Mouse (Mus musculus) v-Abl transformed pro-B cells (cell line): ENCODE data around the gene Akt1s1.

Source experiments
- in situ Hi-C, 2 experiments: fragments of 400-800 bp; cut with MboI; formaldehyde crosslinking; loops; one replicate each; pipeline ENCODE4 v1.15.1; 2025; ENCODE audit not compliant: unreplicated experiment in 2 of 2

The Akt1s1 gene

DNA sequence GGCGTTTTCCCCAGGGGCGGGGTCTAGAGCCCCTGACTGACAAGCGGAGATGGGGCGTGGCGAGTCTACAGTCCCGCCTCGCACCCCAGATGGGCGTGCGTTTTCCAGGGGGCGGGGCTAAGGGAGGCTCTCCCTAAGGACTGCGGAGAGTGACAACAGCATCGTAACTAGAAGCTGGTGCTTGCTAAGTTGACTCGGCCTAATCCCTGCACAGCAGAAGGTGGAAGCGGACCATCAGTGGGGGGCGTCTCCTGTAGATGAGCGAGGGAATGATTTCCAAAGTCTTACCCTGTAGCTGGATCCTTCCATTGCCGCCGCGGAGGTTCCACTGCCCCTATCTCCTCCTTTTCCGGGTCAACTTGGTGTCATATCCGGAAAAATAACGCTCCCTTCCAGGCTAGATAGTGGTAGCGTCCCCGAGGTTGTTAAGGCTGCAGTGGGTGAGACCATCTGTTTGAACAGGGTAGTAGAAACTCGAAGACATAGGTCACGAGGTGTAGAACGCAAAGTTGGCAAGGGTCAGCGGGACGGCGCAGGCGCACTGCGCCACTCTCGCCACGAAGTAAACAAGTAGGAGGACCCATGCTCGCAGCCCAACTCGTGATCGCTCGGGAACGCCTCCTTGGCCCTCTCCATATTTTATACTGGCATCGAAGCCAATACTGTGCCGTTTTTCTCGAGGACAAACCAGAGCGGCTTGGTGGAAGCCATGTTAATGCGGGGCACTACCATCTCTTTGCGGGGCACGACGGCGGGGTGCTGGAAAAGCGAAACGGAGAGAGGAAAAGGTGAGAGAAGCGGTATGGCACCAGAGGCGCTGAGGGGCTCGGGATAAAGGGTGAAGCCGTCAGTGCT, at the start of gene Akt1s1, which contains the start of gene Tbc1d17:
Gene Akt1s1 (plus strand): TSS at position 431 of the 855 bp plus-strand sequence.
Gene Tbc1d17 (minus strand): TSS at position 519 of the 855 bp plus-strand sequence.
- in situ Hi-C loops, result no loop called here

GRCm38 (mm10) chr7:44808927-44809326, 39.9 kb upstream of the Akt1s1 start:
- in situ Hi-C loops, result no loop called here

DNA sequence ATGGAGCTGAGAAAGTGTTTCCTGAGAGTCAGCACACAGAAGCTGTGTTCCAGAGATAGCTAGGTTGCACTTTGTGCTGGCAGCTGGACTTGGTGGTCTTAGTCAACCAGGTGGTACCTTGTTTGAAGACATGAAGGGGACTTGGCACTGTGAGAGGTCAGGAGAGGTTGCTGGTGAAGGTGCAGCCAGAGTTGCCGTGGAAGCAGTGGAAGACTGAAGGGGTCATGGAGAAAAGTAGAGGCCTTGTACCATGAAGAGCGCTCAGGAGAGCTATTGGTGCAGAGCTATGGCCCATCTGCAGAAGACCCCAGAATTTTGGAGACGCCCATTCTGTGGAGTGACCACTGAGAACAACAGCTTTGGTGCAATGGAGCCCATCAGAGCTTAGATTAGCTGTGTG, 39.3 kb upstream of the Akt1s1 start:
- in situ Hi-C loops, result no loop called here

DNA sequence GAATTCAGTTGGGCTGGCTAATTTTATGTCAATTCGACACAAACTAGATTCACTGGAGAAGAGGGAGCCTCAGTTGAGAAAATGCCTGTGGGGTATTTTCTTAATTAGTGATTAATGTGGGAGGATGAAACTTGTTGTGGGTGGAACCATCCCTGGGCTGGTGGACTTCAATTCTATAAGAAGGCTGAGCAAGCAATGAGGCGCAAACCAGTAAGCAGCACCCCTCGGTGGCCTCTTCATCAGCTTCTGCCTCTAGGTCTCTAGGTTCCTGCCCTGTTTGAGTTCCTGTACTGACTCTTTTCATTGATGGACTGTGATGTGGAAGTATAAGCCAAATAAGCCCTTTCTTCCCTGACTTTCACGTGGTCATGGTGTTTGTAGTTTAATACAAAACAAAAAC, 38.4 kb upstream of the Akt1s1 start:
- in situ Hi-C loops, result loop anchor here in 1 of 2 experiments (5.0 kb wide), 1 partner anchor 43 kb away; no protein-coding TSS in a partner anchor

DNA sequence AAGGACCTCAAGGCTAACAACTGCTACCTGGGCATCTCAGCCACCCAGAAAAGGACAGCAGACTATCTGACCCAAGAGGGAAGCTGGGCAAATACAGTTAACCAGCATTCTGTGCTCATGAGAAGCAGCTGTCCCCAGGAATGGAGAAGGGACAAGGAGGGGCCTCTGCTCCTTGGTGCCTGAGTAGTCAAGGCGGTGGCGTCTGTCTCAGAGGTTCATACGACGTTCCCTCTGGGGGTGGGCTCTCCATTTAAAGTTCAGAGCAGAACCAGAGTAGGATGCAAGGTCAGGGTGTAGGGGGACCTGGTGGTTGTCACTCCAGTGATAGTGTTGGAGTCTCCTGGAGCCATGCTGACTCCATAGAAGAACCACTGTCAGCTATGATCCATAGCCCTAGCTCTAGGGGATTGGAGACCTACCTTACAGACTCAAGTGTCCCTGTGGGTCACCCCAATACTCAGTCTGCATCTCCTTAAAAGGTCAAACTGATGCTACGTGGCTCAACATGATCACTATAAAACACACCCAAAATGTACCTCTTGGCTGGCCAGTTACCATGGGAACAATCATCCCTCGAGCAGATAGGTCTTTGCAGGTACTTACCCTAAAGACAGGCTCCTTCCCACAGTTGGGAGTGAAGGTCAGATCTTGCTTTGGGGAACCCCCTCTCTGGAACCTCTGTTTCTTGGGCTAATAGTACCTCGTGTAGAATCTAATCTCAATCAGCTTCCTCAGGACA, 37.8 kb upstream of the Akt1s1 start:
- in situ Hi-C loops, result loop anchor here in 1 of 2 experiments (5.0 kb wide), 1 partner anchor 44 kb away; no protein-coding TSS in a partner anchor

GRCm38 (mm10) chr7:44812651-44813325, 36.0 kb upstream of the Akt1s1 start:
- in situ Hi-C loops, result loop anchor here in 1 of 2 experiments (5.0 kb wide), 1 partner anchor 45 kb away; no protein-coding TSS in a partner anchor

- in situ Hi-C loops, result loop anchor here in 1 of 2 experiments (5.0 kb wide), 1 partner anchor 47 kb away; no protein-coding TSS in a partner anchor
Measured at GRCm38 (mm10) chr7:44813985-44814384, 34.8 kb upstream of the Akt1s1 start.

GRCm38 (mm10) chr7:44814423-44814822, 34.4 kb upstream of the Akt1s1 start:
- in situ Hi-C loops, result loop anchor here in 1 of 2 experiments (5.0 kb wide), 1 partner anchor 47 kb away; no protein-coding TSS in a partner anchor

GRCm38 (mm10) chr7:44814952-44815553, 33.7 kb upstream of the Akt1s1 start:
- in situ Hi-C loops, result loop anchor here (5.0 kb wide), 2 partner anchors 48 to 58 kb away; no protein-coding TSS in a partner anchor

- in situ Hi-C loops, result loop anchor here in 1 of 2 experiments (5.0 kb wide), 1 partner anchor 59 kb away; no protein-coding TSS in a partner anchor
Measured at GRCm38 (mm10) chr7:44815721-44816469, 32.9 kb upstream of the Akt1s1 start, which contains the start of the genes Nup62 and Il4i1. TSS of gene Nup62 (plus strand) at chr7:44816088. TSS of gene Il4i1 (plus strand) at chr7:44816387.

- in situ Hi-C loops, result loop anchor here in 1 of 2 experiments (5.0 kb wide), 1 partner anchor 59 kb away; no protein-coding TSS in a partner anchor
Measured at GRCm38 (mm10) chr7:44816470-44817021, 32.2 kb upstream of the Akt1s1 start, which contains the start of gene Atf5. TSS of gene Atf5 (minus strand) at chr7:44816658.

DNA sequence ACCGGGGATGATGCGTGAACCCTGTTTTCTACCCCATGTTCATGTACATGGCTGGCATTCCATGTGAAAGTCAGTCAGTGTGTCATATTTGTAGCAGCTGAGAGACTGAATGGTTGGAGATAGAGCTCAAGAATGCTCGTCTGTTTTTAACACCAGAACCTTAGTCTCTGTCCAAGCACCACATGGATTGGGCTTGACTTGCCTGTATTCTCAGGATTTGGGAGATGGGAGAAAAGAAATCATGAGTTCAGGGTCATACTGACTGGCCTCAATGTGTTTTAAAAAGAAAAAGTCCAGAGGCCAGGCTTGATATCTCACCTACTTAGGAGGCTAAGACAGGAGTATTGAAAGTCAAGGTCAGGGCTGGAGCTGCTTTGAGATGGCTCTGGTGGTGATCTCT, 31.4 kb upstream of the Akt1s1 start:
- in situ Hi-C loops, result loop anchor here in 1 of 2 experiments (5.0 kb wide), 1 partner anchor 60 kb away; no protein-coding TSS in a partner anchor

DNA sequence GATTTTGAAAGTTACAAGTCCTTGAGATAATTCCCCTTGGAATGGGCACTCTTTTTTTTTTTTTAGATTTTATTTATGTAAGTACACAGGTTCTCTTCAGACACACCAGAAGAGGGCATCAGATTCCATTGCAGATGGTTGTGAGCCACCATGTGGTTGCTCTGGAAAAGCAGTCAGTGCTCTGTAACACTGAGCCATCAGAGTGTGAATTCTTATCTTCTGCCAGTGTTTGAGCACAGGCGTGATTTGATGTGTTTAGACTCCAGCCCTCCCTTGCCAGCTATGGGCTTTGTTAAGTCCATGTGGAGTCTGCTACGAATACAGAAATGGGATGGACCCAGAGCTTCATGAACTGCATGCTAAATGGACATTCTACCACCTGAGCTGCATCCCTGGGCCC, 30.6 kb upstream of the Akt1s1 start:
- in situ Hi-C loops, result loop anchor here in 1 of 2 experiments (5.0 kb wide), 1 partner anchor 61 kb away; no protein-coding TSS in a partner anchor

- in situ Hi-C loops, result loop anchor here in 1 of 2 experiments (5.0 kb wide), 1 partner anchor 61 kb away; no protein-coding TSS in a partner anchor
Measured at GRCm38 (mm10) chr7:44818751-44819235, 30.0 kb upstream of the Akt1s1 start.

DNA sequence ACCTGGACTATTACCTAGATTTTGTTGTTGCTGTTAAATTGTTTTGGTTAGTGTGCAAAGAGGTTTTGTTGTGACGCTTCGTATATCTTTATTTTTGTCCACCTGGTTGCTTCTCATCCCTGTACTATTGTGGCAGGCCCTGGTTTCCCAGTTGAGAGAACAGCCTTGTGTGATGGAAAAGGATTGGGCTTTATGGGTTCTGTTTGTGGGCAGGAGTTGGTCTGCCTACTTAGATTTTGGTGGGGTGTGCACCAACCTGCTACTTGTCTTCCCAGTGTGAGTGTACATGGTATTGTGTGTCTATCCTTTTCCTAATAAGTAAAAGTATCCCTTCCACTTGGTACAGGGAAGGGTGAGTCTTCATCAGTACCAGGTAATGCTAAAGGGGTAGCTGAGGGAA, 29.4 kb upstream of the Akt1s1 start:
- in situ Hi-C loops, result loop anchor here in 1 of 2 experiments (5.0 kb wide), 1 partner anchor 62 kb away; no protein-coding TSS in a partner anchor

- in situ Hi-C loops, result loop anchor here in 1 of 2 experiments (5.0 kb wide), 1 partner anchor 63 kb away; no protein-coding TSS in a partner anchor
Measured at GRCm38 (mm10) chr7:44819863-44820262, 28.9 kb upstream of the Akt1s1 start.

GRCm38 (mm10) chr7:44820525-44820924, 28.3 kb upstream of the Akt1s1 start:
- in situ Hi-C loops, result no loop called here
